Mouse (Mus musculus): Measurements from ENCODE around the gene Ngfr.

- no peak for TF ChIP-seq POLR2A (IDR thresholded peaks at IDR 0.05; ENCODE audit: low read depth, low read length)
- no peak for TF ChIP-seq CTCF (IDR thresholded peaks at IDR 0.05; ENCODE audit: extremely low read depth, insufficient read length, insufficient replicate concordance, low read depth, low read length)
These were observed 11.7 kb downstream of the Ngfr start for GRCm38 (mm10) chr11:95575791-95576190.
